In genomic region chr11:106574456-106574855, GRCm38 (mm10) we compare ENCODE assay signal across 26 mouse cellular contexts. TPM values are rescaled to one million over a fixed set of nuclear protein-coding genes. Genes with fewer than 3 reads are reported as not detected.
A peak's percentile ranks its signal among the peaks of the same experiment; 100 is the strongest.
DNase-seq lines count a peak whose midpoint lies in the region; ATAC-seq and TF ChIP-seq lines count a peak whose summit lies in the region.
"Had no signal": no experiment of that assay in that cellular context is flagged by ENCODE, and none has a peak within 500 bp of the region (broad histone marks: within the 10 kb centered on the region; RNA-seq: fewer than 3 reads in every experiment).

No protein-coding gene starts in this region.

- H3K4me3 ChIP-seq in midbrain, embryonic 11.5 days (ENCODE audit: low read depth, low read length): no peak overlapping the region
- H3K4me3 ChIP-seq in midbrain, embryonic 15.5 days: no peak overlapping the region
- H3K4me3 ChIP-seq in E14TG2a.4 (replicated peaks; ENCODE audit: low read length): peak overlapping the region; percentile 52; the same call in 1 of the 2 replicates
- H3K4me3 ChIP-seq in ES-E14 (ENCODE audit: insufficient read depth in 1 of 2, low read depth in 1 of 2, low read length in 2 of 2, poor library complexity in 1 of 2, severe bottlenecking in 1 of 2): no peak overlapping the region
- no peak overlapping the region for H3K4me3 ChIP-seq in liver, embryonic 11.5 days (ENCODE audit: low read depth, low read length)
- H3K4me3 ChIP-seq: embryonic facial prominence, embryonic 13.5 days; embryonic facial prominence, embryonic 15.5 days; erythroblast, embryonic 14.5 days; forebrain, embryonic 10.5 days; forebrain, embryonic 12.5 days had no signal

- ATAC-seq in midbrain, embryonic 11.5 days (ENCODE audit: low FRiP score): no peak
- ATAC-seq in midbrain, embryonic 15.5 days (replicated peaks): no peak
- ATAC-seq in liver, embryonic 11.5 days (replicated peaks; ENCODE audit: low FRiP score): no peak
- ATAC-seq in megakaryocyte progenitor cell, adult 5-6 weeks (replicated peaks; ENCODE audit: poor library complexity): no peak
- ATAC-seq: activated CD4-positive, CD25-positive, alpha-beta regulatory T cell, adult 4 months; CD4-positive, CD25-positive, alpha-beta regulatory T cell, adult 4 months; forebrain, embryonic 14.5 days; forebrain, embryonic 16.5 days had no signal

- H3K4me1 ChIP-seq in midbrain, embryonic 11.5 days (ENCODE audit: control insufficient read depth, insufficient read depth, low read length): no peaks in the 10 kb centered on the region
- peaks cover 23% of the 10 kb centered on the region for H3K4me1 ChIP-seq in midbrain, embryonic 15.5 days
- peaks cover 88% of the 10 kb centered on the region for H3K4me1 ChIP-seq in E14TG2a.4 (replicated peaks; ENCODE audit: low read depth, low read length)
- peaks cover 16 to 40% of the 10 kb centered on the region in 2 experiments for H3K4me1 ChIP-seq in ES-E14 (ENCODE audit: control insufficient read depth in 2 of 2, insufficient read depth in 2 of 2, low read length in 2 of 2, poor library complexity in 1 of 2)
- peaks cover 30% of the 10 kb centered on the region for H3K4me1 ChIP-seq in liver, embryonic 11.5 days (replicated peaks; ENCODE audit: control insufficient read depth, insufficient read depth, low read length)

- in situ Hi-C loops in ES-E14 (cut with MboI; ENCODE audit: low sequenced_read_pairs in 2 of 2, unreplicated experiment in 2 of 2): no loop called here

- H3K27me3 ChIP-seq in midbrain, embryonic 11.5 days (ENCODE audit: control insufficient read depth, insufficient read depth, low read length): no peaks in the 10 kb centered on the region
- H3K27me3 ChIP-seq in midbrain, embryonic 15.5 days (replicated peaks): no peaks in the 10 kb centered on the region
- H3K27me3 ChIP-seq in E14TG2a.4 (ENCODE audit: insufficient read depth, low read length): no peaks in the 10 kb centered on the region
- H3K27me3 ChIP-seq in liver, embryonic 11.5 days (replicated peaks; ENCODE audit: control insufficient read depth, insufficient read depth, low read length): no peaks in the 10 kb centered on the region
- H3K27me3 ChIP-seq: CH12.LX; embryonic facial prominence, embryonic 13.5 days; embryonic facial prominence, embryonic 15.5 days; forebrain, embryonic 12.5 days had no signal

- no peak overlapping the region for H3K27ac ChIP-seq in midbrain, embryonic 11.5 days (ENCODE audit: low read depth, low read length)
- H3K27ac ChIP-seq in midbrain, embryonic 15.5 days: no peak overlapping the region
- H3K27ac ChIP-seq in ES-E14 (ENCODE audit: insufficient read depth, low read depth, low read length, poor library complexity, severe bottlenecking): peak overlapping the region; percentile 94; the same call in 1 of the 2 replicates
- H3K27ac ChIP-seq in liver, embryonic 11.5 days (ENCODE audit: low read depth, low read length): no peak overlapping the region
- H3K27ac ChIP-seq: embryonic facial prominence, embryonic 15.5 days; forebrain, embryonic 10.5 days; forebrain, embryonic 12.5 days had no signal

- no peaks in the 10 kb centered on the region for H3K36me3 ChIP-seq in midbrain, embryonic 11.5 days (ENCODE audit: control insufficient read depth, insufficient read depth, low read length)
- H3K36me3 ChIP-seq in midbrain, embryonic 15.5 days (replicated peaks): no peaks in the 10 kb centered on the region
- H3K36me3 ChIP-seq in E14TG2a.4 (ENCODE audit: insufficient read depth, low read length) (peaks cover 2% of the 10 kb centered on the region), ES-E14 (ENCODE audit: control insufficient read depth, insufficient read depth, low read length, poor library complexity, severe bottlenecking) (no peaks in the 10 kb centered on the region)
- H3K36me3 ChIP-seq in liver, embryonic 11.5 days (ENCODE audit: control insufficient read depth, insufficient read depth, low read length): no peaks in the 10 kb centered on the region
- H3K36me3 ChIP-seq: embryonic facial prominence, embryonic 13.5 days; embryonic facial prominence, embryonic 15.5 days; forebrain, embryonic 10.5 days; forebrain, embryonic 12.5 days had no signal

- H3K9ac ChIP-seq in midbrain, embryonic 11.5 days (ENCODE audit: low read length): no peak overlapping the region
- H3K9ac ChIP-seq in midbrain, embryonic 15.5 days: no peak overlapping the region
- no peak overlapping the region for H3K9ac ChIP-seq in ES-E14 (ENCODE audit: insufficient read depth, low read depth, low read length, poor library complexity, severe bottlenecking)
- no peak overlapping the region for H3K9ac ChIP-seq in liver, embryonic 11.5 days (ENCODE audit: low read depth, low read length)
- H3K9ac ChIP-seq: embryonic facial prominence, embryonic 13.5 days; embryonic facial prominence, embryonic 15.5 days; forebrain, embryonic 12.5 days had no signal

- peak; percentile 74 for DNase-seq in adrenal gland, adult 2 months
- no peak for DNase-seq in adrenal gland, postnatal 14 days
- DNase-seq in midbrain, embryonic 11.5 days (ENCODE audit: low spot score, missing footprints): peak; percentile 12
- no peak for DNase-seq in ES-E14 (ENCODE audit: low read depth, low spot score)
- no peak for DNase-seq in liver, embryonic 11.5 days (ENCODE audit: low spot score)
- DNase-seq: adrenal gland, postnatal 10 days; B cell, adult 2 months; cerebellum, adult 11-12 months; cerebellum, adult 2 months; cerebellum, adult 9-11 months; cerebellum, postnatal 14 days; cerebellum, postnatal 36 days; embryo, embryonic 11 days had no signal

- no peaks in the 10 kb centered on the region for H3K9me3 ChIP-seq in midbrain, embryonic 11.5 days (ENCODE audit: control insufficient read depth, low read length)
- no peaks in the 10 kb centered on the region for H3K9me3 ChIP-seq in midbrain, embryonic 15.5 days
- no peaks in the 10 kb centered on the region for H3K9me3 ChIP-seq in E14TG2a.4 (ENCODE audit: low read length)
- no peaks in the 10 kb centered on the region for H3K9me3 ChIP-seq in ES-E14 (ENCODE audit: control insufficient read depth, insufficient read depth, low read depth, low read length)
- H3K9me3 ChIP-seq in liver, embryonic 11.5 days (ENCODE audit: control insufficient read depth, low read length): no peaks in the 10 kb centered on the region
- H3K9me3 ChIP-seq: embryonic facial prominence, embryonic 13.5 days; embryonic facial prominence, embryonic 15.5 days; forebrain, embryonic 10.5 days; forebrain, embryonic 12.5 days had no signal

- H3K4me2 ChIP-seq in midbrain, embryonic 11.5 days: no peak overlapping the region
- no peak overlapping the region for H3K4me2 ChIP-seq in midbrain, embryonic 15.5 days
- no peak overlapping the region for H3K4me2 ChIP-seq in liver, embryonic 11.5 days
- H3K4me2 ChIP-seq: embryonic facial prominence, embryonic 13.5 days; embryonic facial prominence, embryonic 15.5 days; forebrain, embryonic 12.5 days had no signal

- TF ChIP-seq CTCF in E14TG2a.4 (conservative IDR thresholded peaks at IDR 0.05; ENCODE audit: low read length): no peak

- WGBS in midbrain, embryonic 11.5 days: 83% methylated on average over 9 of the region's 9 CpGs
- 81% methylated on average over 9 of the region's 9 CpGs for WGBS in midbrain, embryonic 15.5 days
- WGBS in liver, embryonic 11.5 days: 74% methylated on average over 9 of the region's 9 CpGs

TF ChIP-seq in ES-E14, 5 proteins besides CTCF, POLR2A, EP300 and RAD21:
- TF ChIP-seq ZNF384 (IDR thresholded peaks at IDR 0.05; ENCODE audit: low read depth, low read length) (no peak), HCFC1 (IDR thresholded peaks at IDR 0.05; ENCODE audit: borderline replicate concordance, insufficient read depth, low read length) (no peak), MAFK (IDR thresholded peaks at IDR 0.05; ENCODE audit: insufficient read depth, low read depth, low read length) (no peak), ZC3H11A (IDR thresholded peaks at IDR 0.05; ENCODE audit: borderline replicate concordance, low read depth, low read length) (no peak), CHD2 (IDR thresholded peaks at IDR 0.05; ENCODE audit: low read depth, low read length) (no peak)

RNA-seq across cellular contexts. Expression of gene Tex2, which starts 38.8 kb away (rescaled TPM):
- 10 to 100 TPM; 54.0 to 55.5 TPM for total RNA-seq in adrenal gland, adult 2 months (2021)
- 14.0 and 15.8 TPM in 2 replicates for polyA plus RNA-seq in adrenal gland, adult 2 months (2012; rRNA removed)
- total RNA-seq in adrenal gland, postnatal 14 days (2021): 40.4 and 44.8 TPM in 2 replicates
- polyA plus RNA-seq in midbrain, embryonic 11.5 days (2014; fragmentation: Nextera tagmentation; extraction: Ambion mirVana): 9.9 and 10.8 TPM in 2 replicates
- polyA plus RNA-seq in midbrain, embryonic 15.5 days (2015; fragmentation: Nextera tagmentation; extraction: Ambion mirVana): 31.3 and 32.1 TPM in 2 replicates
- 33.6 and 34.4 TPM in 2 replicates for total RNA-seq in ES-E14 (2012; rRNA removed)
- polyA plus RNA-seq in liver, embryonic 11.5 days (2014; fragmentation: Nextera tagmentation; extraction: Ambion mirVana): 13.4 and 15.9 TPM in 2 replicates
- total RNA-seq in megakaryocyte progenitor cell, adult 5-6 weeks (2015): 48.2 and 52.8 TPM in 2 replicates
- 77.8 and 78.5 TPM in 2 replicates for total RNA-seq in megakaryocyte progenitor cell, adult 5-6 weeks (2017)

Comparison
In these comparisons a context has a peak if more than half of its experiments do, and no peak if none do; other contexts are left out.
1. DNase-seq: peak in adrenal gland, adult 2 months (single experiment) and midbrain, embryonic 11.5 days (single experiment); none in adrenal gland, postnatal 14 days (single experiment), ES-E14 (single experiment) and liver, embryonic 11.5 days (single experiment).